Mouse (Mus musculus) thymus, postnatal 10 days (tissue): ENCODE results near the gene Lamp2.
"Not testable (repeated sequence)": the region's sequence is repeated elsewhere in the genome, so short reads cannot be mapped to it uniquely, and the experiment has no call there.

Source experiments
- DNase-seq, 2 experiments: peaks; one replicate each; pipeline ENCODE4 v3.0.0; 2021; ENCODE audit warnings: low spot score in 2 of 2

Gene Lamp2

DNA sequence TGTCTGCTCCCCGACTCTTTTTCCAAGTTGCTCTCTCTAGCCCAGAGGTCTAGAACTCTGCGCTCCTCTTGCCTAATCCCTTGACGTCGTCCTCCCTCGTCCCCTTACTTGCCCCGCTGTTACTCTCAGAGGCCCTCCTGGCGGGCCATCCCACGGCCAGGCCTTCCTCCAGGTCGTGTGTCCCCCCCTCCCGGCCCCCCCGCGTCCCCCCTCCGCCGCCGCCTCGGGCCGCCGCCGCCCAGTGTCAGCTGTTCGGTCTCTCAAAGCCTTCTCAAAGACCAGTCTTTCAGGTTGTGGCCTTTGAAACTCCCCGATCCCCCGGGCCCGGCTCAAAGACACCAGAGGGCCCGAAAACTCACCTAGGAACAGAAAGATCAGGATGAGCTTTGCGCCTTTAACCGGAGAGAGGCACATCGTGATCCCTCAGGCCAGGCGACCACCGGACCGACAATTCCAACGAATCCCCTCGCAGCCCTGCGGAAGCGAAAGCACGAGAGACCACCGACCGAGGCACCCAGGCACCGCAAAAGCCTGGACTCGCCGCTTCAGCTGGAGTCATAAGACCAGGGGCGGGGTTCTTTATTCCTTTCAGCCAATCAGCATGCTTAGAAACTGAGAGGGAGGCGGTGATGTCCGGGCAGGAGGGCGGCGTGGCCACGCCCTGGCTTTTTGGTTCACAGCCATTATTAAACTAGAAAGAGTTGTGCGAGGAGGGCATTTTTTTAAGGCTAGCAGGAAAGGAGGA lies at the start of gene Lamp2:
Gene Lamp2 (minus strand): TSS at position 565 of the 745 bp plus-strand sequence.
- peak; percentile 62 to 63 for DNase-seq

DNA sequence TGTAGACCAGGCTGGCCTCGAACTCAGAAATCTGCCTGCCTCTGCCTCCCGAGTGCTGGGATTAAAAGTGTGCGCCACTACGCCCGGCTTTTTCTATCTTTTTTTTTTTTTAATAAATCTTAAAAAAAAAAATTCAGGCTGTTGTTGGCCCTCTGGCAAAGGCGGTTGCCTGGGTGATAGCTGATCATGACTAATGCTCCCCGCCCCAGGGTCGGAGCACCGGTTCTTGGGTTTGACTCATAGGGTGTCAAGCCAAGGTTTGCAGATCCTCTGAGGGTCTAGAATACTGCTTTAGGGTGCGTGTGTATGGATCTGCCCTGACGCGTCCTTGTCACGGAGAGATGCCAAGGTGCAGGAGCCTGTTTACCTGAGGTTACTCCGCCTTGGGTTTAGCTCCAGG lies 48.6 kb upstream of the Lamp2 start:
- no peak for DNase-seq

GRCm38 (mm10) chrX:38502182-38502581 lies 45.9 kb upstream of the Lamp2 start:
- DNase-seq: not testable (repeated sequence)

- not testable (repeated sequence) for DNase-seq
These were observed 29.2 kb upstream of the Lamp2 start for GRCm38 (mm10) chrX:38485464-38485863.

DNA sequence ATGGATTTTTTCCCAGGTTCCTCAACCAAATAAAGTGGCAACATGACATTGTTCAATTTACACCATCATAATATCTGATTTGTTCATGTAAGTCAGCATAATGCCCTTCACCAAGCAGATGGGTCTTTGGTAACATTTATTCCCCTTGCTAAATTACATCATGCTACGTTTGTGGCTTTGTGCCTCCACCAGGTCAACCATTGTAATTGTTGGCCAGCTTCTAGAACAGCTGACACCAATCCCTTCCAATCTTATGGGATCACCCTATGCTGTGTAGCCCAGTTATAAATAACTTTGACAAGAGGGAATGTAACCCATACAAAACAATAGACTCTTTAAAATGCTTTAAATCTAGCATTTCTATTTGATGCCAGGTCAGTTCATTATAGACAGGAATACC lies 22.3 kb upstream of the Lamp2 start:
- no peak for DNase-seq

- peak; percentile 16 to 34 for DNase-seq
These were observed 17.5 kb upstream of the Lamp2 start for GRCm38 (mm10) chrX:38473537-38474299.

DNA sequence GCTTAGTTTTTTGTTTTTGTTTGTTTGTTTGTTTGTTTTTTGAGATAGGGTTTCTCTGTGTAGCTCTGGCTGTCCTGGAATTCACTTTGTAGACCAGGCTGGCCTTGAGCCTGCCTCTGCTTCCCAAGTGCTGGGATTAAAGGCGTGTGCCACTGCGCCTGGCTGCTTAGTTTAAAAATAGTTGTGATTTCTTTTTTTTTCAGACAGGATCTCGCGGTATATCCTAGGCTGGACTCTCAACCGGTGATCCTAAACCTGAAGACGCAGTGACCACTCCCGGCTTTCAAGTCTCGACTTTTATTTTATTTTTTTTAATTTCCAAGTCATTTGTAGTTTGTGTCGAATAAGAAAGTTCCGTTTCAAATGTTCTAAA lies 16.9 kb upstream of the Lamp2 start:
- no peak for DNase-seq

DNA sequence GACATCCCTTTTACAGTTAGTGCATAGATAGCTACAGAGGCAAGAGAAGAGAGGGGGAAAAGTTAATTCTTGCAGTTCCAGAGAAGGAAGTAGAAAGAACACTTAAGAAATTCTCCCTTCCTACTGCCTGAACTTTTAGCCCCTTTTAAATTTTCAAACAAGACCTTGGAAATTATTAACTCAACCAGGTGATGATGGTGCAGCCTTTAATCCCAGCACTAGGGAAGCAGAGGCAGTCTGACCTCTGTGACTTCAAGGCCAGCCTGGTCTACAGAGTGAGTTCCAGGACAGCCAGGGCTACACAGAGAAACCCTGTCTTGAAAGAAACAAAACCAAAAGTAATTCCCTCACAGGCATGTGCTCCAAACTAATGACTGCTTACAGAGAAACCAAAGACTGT lies 10.0 kb upstream of the Lamp2 start:
- DNase-seq: no peak

DNA sequence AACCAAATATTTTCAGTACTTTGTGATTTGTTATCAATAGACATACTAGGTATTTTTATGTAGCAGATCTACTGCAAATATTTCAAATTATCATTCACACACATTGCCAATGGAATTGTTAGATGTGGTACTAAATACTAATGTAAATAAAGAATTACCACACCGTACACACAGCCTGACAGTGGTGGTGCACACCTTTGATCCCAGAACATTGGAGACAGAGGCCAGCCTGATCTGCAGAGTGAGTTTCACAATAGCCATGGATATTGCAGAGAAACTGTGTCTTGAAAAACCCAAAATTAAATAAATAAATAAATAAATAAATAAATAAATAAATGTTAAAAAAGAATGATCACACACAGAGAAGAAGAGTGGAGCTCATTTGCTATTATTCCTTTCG lies 6.9 kb upstream of the Lamp2 start:
- no peak for DNase-seq

DNA sequence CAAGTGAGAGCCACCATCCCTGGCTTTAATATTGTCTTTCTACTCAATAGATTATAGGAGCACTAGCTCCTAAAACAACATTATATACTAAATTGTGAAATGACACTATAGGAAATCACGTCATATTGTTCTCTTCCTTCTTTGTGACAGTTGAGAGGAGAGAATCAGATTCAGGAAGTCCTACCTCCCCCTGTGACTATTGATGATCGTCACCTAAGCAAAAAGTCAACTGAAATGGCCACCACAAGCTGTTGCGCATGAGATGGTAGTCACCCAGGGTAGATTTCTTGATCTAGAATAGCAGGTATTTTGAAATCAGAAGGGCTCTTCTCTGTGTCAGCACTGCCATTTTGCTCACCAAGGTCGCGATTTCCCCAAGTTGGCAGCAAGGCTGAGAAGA lies 5.8 kb upstream of the Lamp2 start:
- DNase-seq: no peak

- no peak for DNase-seq
These were observed 4.6 kb upstream of the Lamp2 start for GRCm38 (mm10) chrX:38460887-38461286.

- no peak for DNase-seq
These were observed 2.8 kb upstream of the Lamp2 start for GRCm38 (mm10) chrX:38459076-38459475.

GRCm38 (mm10) chrX:38456635-38457006 lies 367 bp upstream of the Lamp2 start:
- no peak for DNase-seq

GRCm38 (mm10) chrX:38455474-38455873 lies 780 bp downstream of the Lamp2 start:
- no peak for DNase-seq

GRCm38 (mm10) chrX:38454900-38455299 lies 1.4 kb downstream of the Lamp2 start:
- no peak for DNase-seq

GRCm38 (mm10) chrX:38453924-38454323 lies 2.3 kb downstream of the Lamp2 start:
- no peak for DNase-seq

- DNase-seq: no peak
These were observed 5.8 kb downstream of the Lamp2 start for GRCm38 (mm10) chrX:38450476-38450875.

DNA sequence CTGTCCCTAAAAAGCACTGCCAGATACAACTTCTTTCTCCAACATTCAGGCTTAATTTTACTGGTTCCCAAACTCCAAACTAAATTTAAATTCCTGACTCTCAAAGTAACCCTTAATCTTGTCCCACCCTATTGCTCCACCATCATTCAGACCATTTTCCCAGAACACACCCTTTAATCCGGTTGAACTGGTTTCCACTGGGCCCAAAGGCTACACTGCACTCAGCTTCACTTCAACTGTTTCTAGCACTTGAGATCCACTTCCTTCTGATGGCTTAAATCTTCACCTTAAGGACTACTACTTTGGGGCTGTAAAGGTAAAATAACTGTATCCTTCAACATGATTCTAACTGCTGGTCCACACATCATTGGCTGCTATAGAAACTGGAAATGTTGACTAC lies 10.5 kb downstream of the Lamp2 start:
- DNase-seq: no peak

- DNase-seq: no peak
These were observed 13.8 kb downstream of the Lamp2 start for GRCm38 (mm10) chrX:38442425-38442824.

GRCm38 (mm10) chrX:38439629-38440028 lies 16.6 kb downstream of the Lamp2 start:
- DNase-seq: no peak

DNA sequence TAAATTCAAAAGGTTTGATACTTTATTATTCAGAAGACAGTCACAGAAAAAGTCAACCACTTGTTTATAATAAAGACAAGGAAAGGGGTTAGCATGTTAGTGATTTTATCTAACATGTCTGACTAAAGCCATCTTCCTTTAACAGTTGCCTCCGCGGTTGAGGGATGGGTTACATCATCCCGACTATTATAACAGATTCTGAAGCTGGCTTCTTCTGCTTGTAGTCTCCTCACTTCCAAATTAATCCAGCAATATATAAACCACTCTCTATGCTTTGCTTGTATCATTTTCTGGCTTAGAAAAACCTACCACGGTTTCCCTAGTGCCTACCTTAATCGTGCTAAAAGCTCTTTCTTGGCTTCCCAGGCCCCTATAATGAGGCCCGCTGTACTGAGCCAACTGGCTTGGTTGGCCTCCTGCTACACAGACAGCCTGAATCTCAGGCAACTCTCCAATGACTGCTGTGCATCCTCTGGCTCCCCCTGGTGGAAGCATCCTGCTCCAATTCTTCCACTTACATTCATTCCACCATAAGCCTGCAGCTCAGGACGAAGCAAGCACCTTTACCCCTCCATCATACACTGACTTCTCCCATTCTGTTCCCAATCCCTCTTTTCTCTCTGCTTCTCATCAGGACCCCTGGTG lies 18.0 kb downstream of the Lamp2 start:
- peak; percentile 12 to 56 for DNase-seq

- no peak for DNase-seq
These were observed 26.8 kb downstream of the Lamp2 start for GRCm38 (mm10) chrX:38429455-38429854.
